Mouse (Mus musculus) midbrain, embryonic 14.5 days (tissue): Measurements from ENCODE around the gene Chic1. TPM values are rescaled to one million over a fixed set of nuclear protein-coding genes. Genes with fewer than 3 reads are reported as not detected.

ENCODE experiments used
- ATAC-seq: fragments of 200-750 bp; cut with Nextera tagmentation; 2 replicates; pipeline ENCODE4 v1.8.0; 2017; ENCODE audit warnings: moderate number of reproducible peaks, moderate library complexity; ENCODE audit not compliant: low FRiP score, low TSS enrichment
- DNase-seq: peaks from one replicate; pipeline ENCODE4 v3.0.0-alpha.2; 2015
- H3K27ac ChIP-seq: fragments of 300-500 bp; sonication (generic); replicated peaks from 2 replicates; pipeline ENCODE4 v1.5.1; 2014; ENCODE audit warnings: mild to moderate bottlenecking, low read depth, low read length, moderate library complexity
- H3K27me3 ChIP-seq: fragments of 300-500 bp; sonication (generic); 2 replicates; pipeline ENCODE4 v1.6.1; 2014; ENCODE audit warnings: low read length, control low read depth, mixed read lengths; ENCODE audit not compliant: control insufficient read depth, insufficient read depth
- H3K36me3 ChIP-seq: fragments of 300-500 bp; sonication (generic); 2 replicates; pipeline ENCODE4 v1.6.1; 2014; ENCODE audit warnings: low read length, control low read depth; ENCODE audit not compliant: control insufficient read depth, insufficient read depth
- H3K4me1 ChIP-seq: fragments of 300-500 bp; sonication (generic); 2 replicates; pipeline ENCODE4 v1.6.1; 2014; ENCODE audit warnings: mild to moderate bottlenecking, antibody characterized with exemption, low read length, control low read depth; ENCODE audit not compliant: control insufficient read depth, insufficient read depth
- H3K4me2 ChIP-seq: fragments of 300-500 bp; sonication (generic); 2 replicates; pipeline ENCODE4 v1.6.1; 2014; ENCODE audit warnings: mild to moderate bottlenecking, low read length, moderate library complexity
- H3K4me3 ChIP-seq: fragments of 300-500 bp; sonication (generic); replicated peaks from 2 replicates; pipeline ENCODE4 v1.5.1; 2014; ENCODE audit warnings: low read depth, low read length
- H3K9ac ChIP-seq: fragments of 300-500 bp; sonication (generic); replicated peaks from 2 replicates; pipeline ENCODE4 v1.6.1; 2014; ENCODE audit warnings: mild to moderate bottlenecking, low read length, moderate library complexity
- H3K9me3 ChIP-seq: fragments of 300-500 bp; sonication (generic); 2 replicates; pipeline ENCODE4 v1.6.1; 2016; ENCODE audit warnings: low read length, control low read depth, mixed read lengths; ENCODE audit not compliant: control insufficient read depth
- WGBS: fragments of 180-500 bp; shearing (Covaris S2); extraction: QIAGEN DNeasy Blood & Tissue Kit; methylation state at CpG from one replicate; pipeline ENCODE4 v1.1.7; 2014; 5-methylcytosine and 5-hydroxymethylcytosine counted together
- polyA plus RNA-seq: library from polyadenylated mRNA; unstranded; fragments of >200 nt; fragmentation: Nextera tagmentation; extraction: Ambion mirVana; gene quantifications from 2 replicates; pipeline ENCODE4 v1.2.1, GENCODE M21; 2014

Chic1 gene
- polyA plus RNA-seq, 1 experiment from 2014 or later = 8.4 TPM

- H3K27me3 ChIP-seq = 0 out of 2 replicates have a peak, but pooled peaks cover 10% of the 10 kb centered on the region
- 91% methylated on average over 3 of the region's 3 CpGs for WGBS
These were observed 31.9 kb downstream of the Chic1 start for GRCm38 (mm10) chrX:103388131-103388530.

GRCm38 (mm10) chrX:103393841-103394240, 37.6 kb downstream of the Chic1 start:
- Histone ChIP-seq H3K9ac (no peak overlapping the region), H3K4me1 (no peaks in the 10 kb centered on the region), H3K27me3 (peaks cover 11% of the 10 kb centered on the region), H3K27ac (no peak overlapping the region), H3K4me2 (no peak overlapping the region), H3K36me3 (no peaks in the 10 kb centered on the region), H3K9me3 (no peaks in the 10 kb centered on the region), H3K4me3 (no peak overlapping the region)
- no peak for ATAC-seq
- 92% methylated on average over 1 of the region's 1 CpGs for WGBS
- no peak for DNase-seq

More at GRCm38 (mm10) chrX:103388131-103388530, 31.9 kb downstream of the Chic1 start:
- ATAC-seq (no peak), DNase-seq (no peak)
- Histone ChIP-seq H3K4me2 (no peak overlapping the region), H3K4me3 (no peak overlapping the region), H3K27ac (no peak overlapping the region), H3K4me1 (no peaks in the 10 kb centered on the region), H3K36me3 (no peaks in the 10 kb centered on the region), H3K9ac (no peak overlapping the region), H3K9me3 (no peaks in the 10 kb centered on the region)

GRCm38 (mm10) chrX:103405021-103405420, 48.7 kb downstream of the Chic1 start:
- 41% methylated on average over 13 of the region's 13 CpGs for WGBS
- Histone ChIP-seq H3K4me3 (no peak overlapping the region), H3K36me3 (no peaks in the 10 kb centered on the region), H3K27ac (no peak overlapping the region), H3K9ac (no peak overlapping the region), H3K27me3 (0 out of 2 replicates have a peak, but pooled peaks cover 13% of the 10 kb centered on the region), H3K4me1 (no peaks in the 10 kb centered on the region), H3K4me2 (no peak overlapping the region), H3K9me3 (no peaks in the 10 kb centered on the region)
- DNase-seq = no peak
- 0 out of 2 replicates have a peak, but pooled peaks have one; percentile 40 for ATAC-seq

GRCm38 (mm10) chrX:103414167-103414566, 57.9 kb downstream of the Chic1 start, which contains the start of gene Tsx:
Tsx (plus strand) TSS chrX:103414467.
- no peak within 1 kb of the TSS for H3K4me2 ChIP-seq
- H3K36me3 ChIP-seq = no peaks in the 10 kb centered on the region
- 83% methylated on average over 5 of the region's 5 CpGs for whole genome bisulfite sequencing
- H3K9me3 ChIP-seq = no peaks in the 10 kb centered on the region
- H3K27ac ChIP-seq = no peak within 1 kb of the TSS
- H3K9ac ChIP-seq = no peak within 1 kb of the TSS
- ATAC-seq (no peak), DNase-seq (no peak)
- peaks cover 14% of the 10 kb centered on the region for H3K27me3 ChIP-seq
- H3K4me3 ChIP-seq = no peak within 1 kb of the TSS
- no peaks in the 10 kb centered on the region for H3K4me1 ChIP-seq

DNA sequence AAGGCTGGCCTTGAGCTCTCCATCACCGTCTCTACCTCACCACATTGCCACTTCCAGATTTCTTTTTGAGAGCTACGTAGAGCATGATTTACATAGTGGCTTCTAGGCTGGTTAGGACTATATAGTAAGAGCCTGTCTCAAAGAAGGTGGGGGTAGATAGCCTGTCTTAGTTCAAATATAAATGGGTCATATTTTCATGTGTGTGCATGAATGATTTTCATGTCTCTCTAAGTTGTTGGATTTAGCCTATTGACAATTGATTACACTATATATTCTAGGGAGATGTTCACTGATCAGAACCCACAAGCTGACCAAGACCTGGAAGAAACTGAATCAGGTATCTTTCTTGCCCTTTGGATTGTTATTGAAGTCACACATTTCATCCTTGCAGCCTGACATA, 65.4 kb downstream of the Chic1 start, which contains the start of gene Gm26992:
Gm26992 (plus strand) TSS at position 301 of the 400 bp plus-strand sequence.
- H3K4me1 ChIP-seq = no peaks in the 10 kb centered on the region
- H3K36me3 ChIP-seq = no peaks in the 10 kb centered on the region
- WGBS = 86% methylated on average over 2 of the region's 2 CpGs
- no peak within 1 kb of the TSS for H3K9ac ChIP-seq
- no peaks in the 10 kb centered on the region for H3K9me3 ChIP-seq
- no peak within 1 kb of the TSS for H3K27ac ChIP-seq
- H3K4me2 ChIP-seq = no peak within 1 kb of the TSS
- peaks cover 16% of the 10 kb centered on the region; the same call in 1 of the 2 replicates for H3K27me3 ChIP-seq
- DNase-seq (no peak), ATAC-seq (no peak)
- H3K4me3 ChIP-seq = no peak within 1 kb of the TSS

DNA sequence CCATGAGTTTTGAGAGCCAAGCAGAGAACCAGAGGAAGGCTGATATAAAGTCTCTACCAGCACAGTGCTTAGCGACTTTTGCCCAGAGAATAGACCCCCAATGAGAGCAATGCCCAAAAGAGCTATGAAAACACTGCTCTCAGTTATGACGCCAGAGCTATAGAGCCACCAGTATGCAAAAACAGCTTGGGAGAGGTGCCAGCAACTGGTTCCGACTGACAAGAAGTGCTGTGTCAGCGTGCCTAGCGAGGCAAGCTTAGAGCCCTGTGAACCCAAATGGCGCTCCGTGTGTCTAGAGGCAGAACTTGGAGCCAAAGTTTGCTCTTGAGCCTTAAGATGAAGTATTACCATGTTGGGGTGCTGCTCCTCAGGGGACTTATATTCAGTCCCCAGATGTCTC, 71.4 kb downstream of the Chic1 start:
- H3K4me1 ChIP-seq = no peaks in the 10 kb centered on the region
- H3K9me3 ChIP-seq = no peaks in the 10 kb centered on the region
- H3K4me2 ChIP-seq = no peak overlapping the region
- DNase-seq = no peak
- 74% methylated on average over 7 of the region's 7 CpGs for WGBS
- no peak overlapping the region for H3K9ac ChIP-seq
- ATAC-seq = no peak
- no peaks in the 10 kb centered on the region for H3K36me3 ChIP-seq
- H3K27ac ChIP-seq = no peak overlapping the region
- H3K27me3 ChIP-seq = peaks cover 16% of the 10 kb centered on the region; the same call in 1 of the 2 replicates
- H3K4me3 ChIP-seq = no peak overlapping the region

DNA sequence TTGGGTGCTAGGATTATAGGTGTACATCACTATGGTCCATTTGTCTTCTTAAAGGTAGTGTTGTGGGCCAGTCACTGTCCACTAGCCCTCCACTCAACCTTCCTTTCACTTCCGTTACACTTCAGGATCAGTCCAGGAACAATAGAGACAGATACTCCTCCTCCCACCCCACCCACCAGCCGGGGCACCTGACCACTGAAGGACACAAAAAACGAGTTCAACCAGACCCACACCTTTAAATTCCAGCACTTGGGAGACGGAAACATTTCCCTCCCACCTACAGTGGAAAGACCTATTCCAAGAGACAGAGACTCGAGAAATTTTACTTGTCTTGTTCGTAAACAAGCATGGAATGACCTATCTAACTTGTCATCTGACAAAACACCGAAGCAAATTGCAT, 76.0 kb downstream of the Chic1 start:
- 74% methylated on average over 7 of the region's 7 CpGs for WGBS
- ATAC-seq (no peak), DNase-seq (no peak)
- no peak overlapping the region for H3K9ac ChIP-seq
- H3K4me1 ChIP-seq = no peaks in the 10 kb centered on the region
- H3K4me3 ChIP-seq = no peak overlapping the region
- peaks cover 12% of the 10 kb centered on the region; the same call in 1 of the 2 replicates for H3K27me3 ChIP-seq
- H3K36me3 ChIP-seq = no peaks in the 10 kb centered on the region
- H3K4me2 ChIP-seq = no peak overlapping the region
- H3K27ac ChIP-seq = no peak overlapping the region
- no peaks in the 10 kb centered on the region for H3K9me3 ChIP-seq

DNA sequence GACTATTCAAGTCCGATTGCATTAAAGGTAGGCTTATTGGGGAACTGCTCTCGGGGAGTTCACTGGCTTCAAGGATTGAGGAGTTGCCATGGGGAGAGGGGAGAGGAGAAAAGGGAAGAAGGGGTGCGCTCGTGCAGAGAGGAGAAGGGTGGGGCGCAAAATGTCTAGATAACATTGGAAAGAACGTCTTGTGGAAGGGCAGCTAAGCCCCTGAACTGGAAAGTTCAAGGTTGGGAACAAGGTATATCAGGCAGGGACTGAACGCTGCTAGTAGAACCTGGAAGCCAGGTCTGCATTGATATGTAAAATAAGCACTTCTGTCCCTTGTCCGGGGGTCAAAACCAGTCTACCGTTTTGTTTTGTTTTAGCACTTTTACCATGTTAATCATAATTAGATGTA, 81.7 kb downstream of the Chic1 start:
- no peak overlapping the region for H3K4me3 ChIP-seq
- H3K9ac ChIP-seq = no peak overlapping the region
- DNase-seq (no peak), ATAC-seq (no peak)
- no peak overlapping the region for H3K27ac ChIP-seq
- no peaks in the 10 kb centered on the region for H3K9me3 ChIP-seq
- H3K27me3 ChIP-seq = peaks cover 13% of the 10 kb centered on the region
- 12% methylated on average over 9 of the region's 9 CpGs for WGBS
- H3K36me3 ChIP-seq = no peaks in the 10 kb centered on the region
- H3K4me2 ChIP-seq = no peak overlapping the region; the same call in 1 of the 2 replicates
- H3K4me1 ChIP-seq = no peaks in the 10 kb centered on the region

GRCm38 (mm10) chrX:103440803-103441202, 84.5 kb downstream of the Chic1 start:
- Histone ChIP-seq H3K4me3 (no peak overlapping the region), H3K27me3 (peaks cover 13% of the 10 kb centered on the region), H3K36me3 (no peaks in the 10 kb centered on the region), H3K9me3 (no peaks in the 10 kb centered on the region), H3K9ac (no peak overlapping the region), H3K4me1 (no peaks in the 10 kb centered on the region), H3K4me2 (no peak overlapping the region), H3K27ac (no peak overlapping the region)
- DNase-seq = peak; percentile 89
- no peak for ATAC-seq
- 0% methylated on average over 1 of the region's 1 CpGs for WGBS
